Mouse (Mus musculus) thymus, postnatal 36 days (tissue): ENCODE measurements around the gene Sbds.
A peak's percentile ranks its signal among the peaks of the same experiment; 100 is the strongest.

Source experiments
- DNase-seq, 2 experiments: peaks; one replicate each; pipeline ENCODE4 v3.0.0; 2022; ENCODE audit warnings: mixed read lengths in 2 of 2

The Sbds gene

DNA sequence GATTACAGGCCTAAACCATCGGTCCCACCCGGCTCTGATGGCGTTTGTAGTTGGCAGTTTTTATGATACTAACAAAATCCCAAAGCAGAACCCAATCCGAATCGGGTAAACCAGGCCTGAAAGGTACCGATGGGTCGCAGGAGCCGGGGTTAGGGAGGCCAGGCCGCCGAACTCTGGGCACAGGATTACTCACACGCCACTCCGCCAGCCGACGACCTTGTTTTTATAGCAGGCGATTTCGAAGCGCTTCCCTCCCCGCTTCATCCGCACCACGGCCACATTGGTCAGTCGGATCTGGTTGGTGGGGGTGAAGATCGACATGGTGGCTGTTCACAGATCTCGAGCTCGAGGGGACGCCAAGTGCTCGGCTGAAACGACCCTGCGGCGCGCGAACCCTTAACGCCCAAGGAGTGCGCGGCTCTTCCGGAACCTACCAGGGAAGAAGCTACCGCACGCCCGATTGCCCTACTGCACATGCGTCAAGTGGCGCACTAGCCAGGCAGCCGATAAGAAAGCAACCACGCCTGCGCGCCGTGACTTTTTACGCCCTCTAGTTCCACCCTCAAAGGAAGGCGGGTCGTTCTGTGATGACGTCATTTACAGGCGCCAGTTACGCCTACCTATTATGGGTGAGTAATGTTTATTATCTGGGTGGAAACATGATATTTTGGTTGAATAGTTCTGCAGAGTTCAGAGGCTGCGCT lies at the start of gene Sbds, which contains the start of gene Tyw1:
TSS of gene Sbds (minus strand) at position 514 of the 704 bp plus-strand sequence.
TSS of gene Tyw1 (plus strand) at position 603 of the 704 bp plus-strand sequence.
- DNase-seq = peak; percentile 94 to 97

DNA sequence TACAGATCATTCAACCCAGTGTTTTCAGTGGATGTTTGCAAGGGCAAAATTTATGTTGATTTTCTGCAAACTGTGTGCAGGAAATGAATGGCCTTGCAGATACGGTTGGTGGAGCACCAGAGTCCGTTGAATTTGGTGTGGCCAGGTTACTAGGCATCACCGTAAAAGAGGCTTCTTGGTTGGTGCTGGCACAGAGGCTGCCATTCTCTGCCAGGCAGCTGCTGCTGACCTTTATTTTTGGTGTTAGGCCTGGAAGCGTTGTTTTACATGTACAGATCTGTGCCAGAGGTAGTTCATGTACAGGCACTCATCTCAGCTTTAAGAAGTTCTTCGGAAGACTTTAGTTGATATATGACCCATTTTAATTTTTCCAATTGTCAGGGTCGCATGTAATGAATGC lies 48.3 kb upstream of the Sbds start:
- DNase-seq = no peak

GRCm38 (mm10) chr5:130299526-130299925 lies 44.2 kb upstream of the Sbds start:
- no peak for DNase-seq

- no peak for DNase-seq
These were observed 43.6 kb upstream of the Sbds start for GRCm38 (mm10) chr5:130298831-130299460.

GRCm38 (mm10) chr5:130296071-130296470 lies 40.7 kb upstream of the Sbds start:
- DNase-seq = no peak

DNA sequence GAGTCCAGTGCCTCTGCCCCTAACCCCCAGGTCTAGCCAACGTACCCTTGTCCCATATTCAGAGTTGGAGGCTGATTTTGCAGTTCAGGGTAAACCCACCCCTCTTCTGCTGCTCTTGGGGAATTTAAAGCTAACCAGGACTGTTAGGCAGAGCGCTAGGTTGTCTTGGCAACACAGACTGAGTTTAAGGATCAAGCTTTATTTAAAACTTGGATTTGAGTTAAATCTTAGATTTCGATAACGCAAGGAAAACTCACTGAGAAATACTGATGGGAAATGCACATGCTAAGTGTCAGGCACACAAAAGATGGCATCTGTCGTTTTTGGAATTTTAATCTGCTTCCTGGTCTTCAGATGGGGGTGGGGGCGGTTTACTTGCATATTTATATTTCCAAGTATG lies 39.3 kb upstream of the Sbds start:
- no peak for DNase-seq

GRCm38 (mm10) chr5:130293941-130294340 lies 38.6 kb upstream of the Sbds start:
- no peak for DNase-seq

GRCm38 (mm10) chr5:130292976-130293375 lies 37.6 kb upstream of the Sbds start:
- no peak for DNase-seq

GRCm38 (mm10) chr5:130290775-130291174 lies 35.4 kb upstream of the Sbds start:
- DNase-seq = no peak

- DNase-seq = no peak
These were observed 34.9 kb upstream of the Sbds start for GRCm38 (mm10) chr5:130290242-130290641.

- no peak for DNase-seq
These were observed 32.8 kb upstream of the Sbds start for GRCm38 (mm10) chr5:130288106-130288505.

GRCm38 (mm10) chr5:130283079-130283732 lies 27.9 kb upstream of the Sbds start:
- DNase-seq = no peak

GRCm38 (mm10) chr5:130278011-130278472 lies 22.7 kb upstream of the Sbds start:
- no peak for DNase-seq

GRCm38 (mm10) chr5:130275509-130275908 lies 20.2 kb upstream of the Sbds start:
- no peak for DNase-seq

GRCm38 (mm10) chr5:130273046-130273445 lies 17.7 kb upstream of the Sbds start:
- no peak for DNase-seq

- no peak for DNase-seq
These were observed 17.0 kb upstream of the Sbds start for GRCm38 (mm10) chr5:130272344-130272743.

- no peak for DNase-seq
These were observed 13.6 kb upstream of the Sbds start for GRCm38 (mm10) chr5:130268976-130269375.

GRCm38 (mm10) chr5:130267316-130267715 lies 12.0 kb upstream of the Sbds start:
- DNase-seq = peak in 1 of 2 experiments; percentile 11

GRCm38 (mm10) chr5:130266651-130267050 lies 11.3 kb upstream of the Sbds start:
- DNase-seq = peak; percentile 24 to 25

DNA sequence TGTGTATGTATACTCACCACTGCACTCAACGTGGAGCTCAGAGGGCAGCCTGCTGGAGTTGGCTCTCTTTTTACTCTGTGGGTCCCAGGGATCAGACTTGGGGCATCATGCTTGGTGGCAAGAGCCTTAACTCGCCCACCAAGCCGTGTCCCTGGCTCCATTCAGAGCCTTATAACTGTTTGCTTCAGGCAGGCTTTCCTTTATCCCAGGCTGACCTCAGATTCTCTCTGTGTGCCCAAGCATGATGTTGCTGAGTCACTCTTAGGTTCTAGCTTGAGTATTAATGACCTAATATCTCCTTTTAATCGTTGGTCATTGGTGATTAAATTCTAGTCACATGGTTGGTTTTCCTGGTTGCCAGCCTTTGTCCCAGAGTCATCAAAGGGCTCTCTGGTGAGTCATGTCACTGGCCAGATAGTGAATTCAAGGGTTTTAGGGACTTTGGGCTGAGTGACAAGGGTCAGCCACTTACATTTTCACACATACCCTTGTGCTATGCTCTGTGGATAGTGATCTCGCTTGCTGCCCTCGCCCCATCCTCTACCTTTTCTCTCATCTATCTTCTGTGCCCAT lies 9.2 kb upstream of the Sbds start:
- no peak for DNase-seq

DNA sequence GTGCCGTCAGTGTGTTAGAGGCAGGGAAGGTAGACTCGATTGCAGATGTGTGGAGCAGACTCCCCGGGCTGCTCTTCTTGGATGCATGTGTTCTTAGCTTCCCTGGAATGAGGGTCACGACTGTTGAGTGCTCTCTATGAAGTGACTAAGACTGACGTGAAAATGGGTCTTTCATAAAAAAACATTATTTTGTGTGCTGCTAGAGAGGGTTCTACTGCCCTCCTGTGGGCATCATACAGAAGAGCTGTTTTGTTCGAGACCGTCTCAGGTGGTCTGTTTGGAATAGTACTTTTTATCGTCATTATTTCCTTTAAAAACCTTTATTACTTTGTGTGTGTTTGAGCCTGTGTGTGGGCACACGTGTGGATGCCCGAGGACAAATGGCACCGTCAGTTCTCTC lies 8.1 kb upstream of the Sbds start:
- DNase-seq = no peak

- DNase-seq = no peak
These were observed 2.0 kb upstream of the Sbds start for GRCm38 (mm10) chr5:130257303-130257702.

GRCm38 (mm10) chr5:130256678-130257271 lies 1.4 kb upstream of the Sbds start:
- DNase-seq = peak; percentile 89 to 94
